Mouse (Mus musculus): Measurements from ENCODE around the gene Mapkbp1. TPM values are rescaled to one million over a fixed set of nuclear protein-coding genes. Genes with fewer than 3 reads are reported as not detected.

Gene Mapkbp1
- polyA plus RNA-seq, 1 experiment from 2014 or later: 3.8 TPM

DNA sequence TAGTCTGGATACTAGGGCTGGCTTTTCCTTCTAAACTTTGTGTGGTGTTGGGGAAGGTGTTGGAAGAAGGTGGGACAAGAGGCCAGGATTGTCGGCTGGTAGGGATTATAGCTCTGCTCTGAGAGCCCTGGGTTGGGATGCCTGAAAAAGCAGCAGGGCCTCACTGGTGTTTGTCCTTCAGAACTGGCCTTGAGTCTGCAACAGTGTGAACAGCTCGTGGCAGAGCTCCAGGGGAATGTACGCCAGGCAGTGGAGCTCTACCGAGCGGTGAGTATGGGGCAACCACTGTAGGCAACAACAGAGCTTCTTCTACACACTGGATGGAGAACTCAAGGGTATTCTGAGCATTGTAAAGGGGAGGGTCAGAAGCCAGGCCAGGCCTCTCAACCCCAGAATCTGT lies 51.8 kb downstream of the Mapkbp1 start:
- 89% methylated on average over 5 of the region's 5 CpGs for WGBS (ENCODE audit: missing documents)
- H3K79me2 ChIP-seq (ENCODE audit: inconsistent target): no peaks in the 10 kb centered on the region
- H3K36me3 ChIP-seq (ENCODE audit: inconsistent target): peaks cover 26% of the 10 kb centered on the region

DNA sequence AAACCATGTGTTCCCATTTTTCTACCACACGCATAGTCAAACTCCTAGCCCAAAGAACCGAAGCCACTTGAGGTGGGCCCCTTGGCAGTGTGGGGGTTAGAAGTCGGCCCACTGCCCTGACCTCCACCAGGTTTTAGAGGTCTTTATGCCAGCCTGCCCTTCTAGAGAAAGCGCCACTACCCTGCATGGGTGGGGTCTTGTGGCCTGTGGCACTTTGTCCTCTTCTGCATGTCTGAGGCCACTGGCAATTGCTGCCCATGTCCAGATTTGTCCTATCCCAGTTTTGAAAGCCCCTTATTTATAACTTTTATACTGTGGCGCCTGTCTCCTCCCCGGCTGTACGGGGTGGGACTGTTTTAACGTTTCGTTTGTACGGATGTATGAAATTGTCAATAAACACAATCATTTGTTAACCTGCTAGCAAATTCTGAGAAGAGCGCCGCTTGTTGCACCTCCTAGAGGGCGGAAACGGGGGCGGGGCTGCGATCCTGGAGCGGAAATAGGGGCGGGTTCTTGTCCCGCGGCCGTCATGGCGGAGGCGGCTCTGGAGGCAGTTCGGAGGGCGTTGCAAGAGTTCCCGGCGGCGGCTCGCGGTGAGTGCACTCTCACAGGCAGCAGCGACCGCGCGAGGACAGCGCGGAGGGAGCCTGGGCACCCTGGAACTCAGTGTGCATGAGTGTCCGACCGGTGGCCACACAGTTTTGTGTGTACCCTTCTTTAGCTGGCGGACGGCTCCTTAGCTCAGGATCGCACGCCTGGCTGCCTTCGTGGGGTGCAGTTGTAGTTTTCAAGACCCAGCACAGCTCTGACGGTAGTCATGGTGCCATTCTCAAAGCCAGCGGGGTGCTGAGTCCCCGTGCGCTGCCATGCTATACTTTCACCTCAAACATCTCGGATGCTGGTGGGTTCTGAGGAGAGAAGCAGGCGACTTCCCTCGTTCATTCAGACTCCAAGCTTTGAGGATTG lies 54.8 kb downstream of the Mapkbp1 start, which contains the start of the genes Jmjd7 and Gm28042:
TSS of gene Jmjd7 (plus strand) at position 500 of the 966 bp plus-strand sequence.
TSS of gene Gm28042 (plus strand) at position 510 of the 966 bp plus-strand sequence.
- Histone ChIP-seq H3K27ac (peak within 1 kb of the TSS; percentile 52), H3K79me2 (ENCODE audit: inconsistent target) (no peaks in the 10 kb centered on the region), H3K4me3 (ENCODE audit: inconsistent target) (peak within 1 kb of the TSS; percentile 70), H3K36me3 (ENCODE audit: inconsistent target) (peaks cover 10% of the 10 kb centered on the region; the same call in 1 of the 2 replicates)
- WGBS (ENCODE audit: missing documents): 7% methylated on average over 50 of the region's 50 CpGs

More for the DNA sequence above, 51.8 kb downstream of the Mapkbp1 start:
- Histone ChIP-seq H3K4me3 (ENCODE audit: inconsistent target) (no peak overlapping the region), H3K27ac (no peak overlapping the region)

DNA sequence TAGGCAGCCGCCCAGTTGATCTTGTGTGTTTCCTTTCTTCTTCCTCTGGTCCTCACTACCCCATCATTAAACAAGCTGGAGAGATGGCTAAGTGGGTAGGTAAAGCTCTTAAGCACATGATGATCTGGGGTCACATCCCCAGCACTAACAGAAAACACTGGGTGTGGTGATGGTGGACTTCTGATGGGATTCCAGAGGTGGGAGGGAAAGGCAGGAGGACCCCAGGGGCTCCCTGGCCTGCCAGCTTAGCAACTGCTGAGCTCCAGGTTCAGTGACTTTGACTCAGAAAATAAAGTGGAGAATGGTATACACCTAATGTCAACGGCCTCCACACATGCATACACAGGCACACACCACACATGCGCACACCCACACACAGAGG lies 55.4 kb downstream of the Mapkbp1 start:
- peak overlapping the region; percentile 70 for H3K4me3 ChIP-seq (ENCODE audit: inconsistent target)
- H3K79me2 ChIP-seq (ENCODE audit: inconsistent target): no peaks in the 10 kb centered on the region
- WGBS (ENCODE audit: missing documents): 59% methylated on average over 3 of the region's 3 CpGs
- peak overlapping the region; percentile 52 for H3K27ac ChIP-seq
- peaks cover 3% of the 10 kb centered on the region; the same call in 1 of the 2 replicates for H3K36me3 ChIP-seq (ENCODE audit: inconsistent target)

DNA sequence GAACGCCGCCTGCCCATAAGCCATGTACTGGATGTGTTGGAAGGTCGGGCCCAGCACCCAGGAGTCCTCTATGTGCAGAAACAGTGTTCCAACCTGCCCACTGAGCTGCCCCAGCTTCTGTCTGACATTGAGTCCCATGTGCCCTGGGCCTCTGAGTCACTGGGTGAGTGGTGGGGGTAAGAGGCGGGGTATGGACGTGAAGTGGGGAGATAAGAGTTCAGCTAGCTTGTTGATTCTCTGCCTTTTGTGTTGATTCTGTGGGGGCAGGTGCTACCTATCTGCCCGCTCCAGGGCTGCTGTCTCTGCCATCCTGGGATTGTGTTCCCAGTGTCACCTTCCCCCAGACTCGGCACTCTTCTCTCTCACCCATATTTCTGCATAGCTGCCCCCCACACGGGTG lies 57.9 kb downstream of the Mapkbp1 start:
- no peaks in the 10 kb centered on the region for H3K79me2 ChIP-seq (ENCODE audit: inconsistent target)
- no peak overlapping the region for H3K27ac ChIP-seq
- no peak overlapping the region for H3K4me3 ChIP-seq (ENCODE audit: inconsistent target)
- WGBS (ENCODE audit: missing documents): 89% methylated on average over 7 of the region's 8 CpGs
- no peaks in the 10 kb centered on the region for H3K36me3 ChIP-seq (ENCODE audit: inconsistent target)

DNA sequence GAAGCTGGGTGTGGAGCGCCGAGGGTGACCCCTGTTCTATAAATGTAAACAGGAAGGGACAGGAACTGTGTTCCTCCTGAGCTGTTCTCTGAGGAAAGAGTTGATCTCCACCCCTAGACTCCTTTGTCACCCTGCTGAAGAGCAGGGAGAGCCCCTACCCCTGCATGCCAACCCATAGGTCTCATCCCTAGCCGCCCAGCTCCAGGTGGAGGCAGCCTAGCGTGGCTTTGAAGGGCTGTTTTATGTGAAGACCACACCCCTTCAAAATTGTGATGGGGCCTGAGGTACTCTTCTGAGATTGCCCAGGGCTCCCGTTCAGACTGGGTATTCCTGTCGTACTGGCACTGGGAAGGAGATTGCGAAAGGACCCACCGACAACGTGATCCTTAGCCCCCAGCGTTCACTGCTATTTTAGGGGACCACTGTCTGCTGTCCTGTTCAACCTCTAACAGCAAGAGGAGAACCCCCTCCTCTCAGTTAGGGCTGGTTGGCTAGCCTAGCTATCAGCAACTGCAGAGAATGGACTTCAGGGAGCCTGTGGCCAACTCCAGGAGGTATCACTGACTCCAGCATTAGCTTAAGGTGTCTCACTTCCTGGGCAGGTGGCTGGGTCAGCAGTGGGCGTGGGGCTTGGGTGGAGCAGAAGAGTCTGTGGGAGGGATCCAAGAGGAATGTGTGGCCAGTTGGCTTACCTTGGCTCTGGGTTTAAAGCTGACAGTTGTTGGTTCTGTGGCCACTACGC lies 60.4 kb downstream of the Mapkbp1 start, which contains the start of gene Pla2g4b:
TSS of gene Pla2g4b (plus strand) at position 692 of the 742 bp plus-strand sequence.
- Histone ChIP-seq H3K4me3 (ENCODE audit: inconsistent target) (no peak within 1 kb of the TSS), H3K27ac (no peak within 1 kb of the TSS), H3K79me2 (ENCODE audit: inconsistent target) (no peaks in the 10 kb centered on the region), H3K36me3 (ENCODE audit: inconsistent target) (no peaks in the 10 kb centered on the region)
- 95% methylated on average over 12 of the region's 12 CpGs for WGBS (ENCODE audit: missing documents)

DNA sequence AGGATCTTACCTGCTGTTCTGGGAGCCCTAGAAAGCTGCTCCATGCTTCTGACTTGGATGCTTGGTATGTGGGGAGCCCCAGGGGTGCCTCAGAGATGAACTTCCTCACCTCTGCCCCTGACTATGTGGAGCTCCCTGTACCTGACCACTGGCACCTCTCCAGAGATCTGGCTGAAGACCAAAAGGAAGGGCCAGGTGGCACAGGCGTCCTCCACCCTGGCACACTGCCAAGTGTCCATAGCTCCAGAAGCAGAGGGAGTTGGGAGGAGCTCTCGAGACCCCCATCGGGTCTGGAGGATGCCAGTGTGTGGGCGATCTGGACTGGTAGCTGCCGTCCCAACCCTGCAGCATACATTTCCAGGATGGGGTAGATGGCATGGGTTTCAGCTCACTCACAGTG lies 61.2 kb downstream of the Mapkbp1 start:
- Histone ChIP-seq H3K4me3 (ENCODE audit: inconsistent target) (no peak overlapping the region), H3K27ac (no peak overlapping the region), H3K36me3 (ENCODE audit: inconsistent target) (no peaks in the 10 kb centered on the region), H3K79me2 (ENCODE audit: inconsistent target) (no peaks in the 10 kb centered on the region)
- WGBS (ENCODE audit: missing documents): 91% methylated on average over 5 of the region's 5 CpGs

DNA sequence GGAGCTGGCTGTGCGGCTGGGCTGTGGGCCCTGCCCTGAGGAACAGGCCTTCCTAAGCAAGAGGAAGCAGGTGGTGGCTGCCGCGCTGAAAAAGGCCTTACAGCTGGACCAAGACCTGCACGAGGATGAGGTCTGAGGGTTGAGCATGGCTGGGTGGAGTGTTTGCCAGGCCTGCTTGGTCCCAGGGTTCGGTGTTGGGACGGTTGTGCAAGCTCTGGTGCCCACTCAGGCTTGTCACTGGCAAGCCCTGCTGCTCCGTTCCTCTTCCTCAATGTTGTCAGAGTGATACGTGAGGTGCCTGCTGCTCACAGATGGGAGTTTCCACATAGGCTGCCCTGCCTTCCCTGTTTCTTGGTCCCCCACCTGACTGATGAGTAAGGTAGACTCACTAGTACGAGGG lies 65.2 kb downstream of the Mapkbp1 start:
- Histone ChIP-seq H3K4me3 (ENCODE audit: inconsistent target) (no peak overlapping the region), H3K27ac (no peak overlapping the region), H3K36me3 (ENCODE audit: inconsistent target) (no peaks in the 10 kb centered on the region), H3K79me2 (ENCODE audit: inconsistent target) (no peaks in the 10 kb centered on the region)
- 35% methylated on average over 9 of the region's 9 CpGs for WGBS (ENCODE audit: missing documents)

DNA sequence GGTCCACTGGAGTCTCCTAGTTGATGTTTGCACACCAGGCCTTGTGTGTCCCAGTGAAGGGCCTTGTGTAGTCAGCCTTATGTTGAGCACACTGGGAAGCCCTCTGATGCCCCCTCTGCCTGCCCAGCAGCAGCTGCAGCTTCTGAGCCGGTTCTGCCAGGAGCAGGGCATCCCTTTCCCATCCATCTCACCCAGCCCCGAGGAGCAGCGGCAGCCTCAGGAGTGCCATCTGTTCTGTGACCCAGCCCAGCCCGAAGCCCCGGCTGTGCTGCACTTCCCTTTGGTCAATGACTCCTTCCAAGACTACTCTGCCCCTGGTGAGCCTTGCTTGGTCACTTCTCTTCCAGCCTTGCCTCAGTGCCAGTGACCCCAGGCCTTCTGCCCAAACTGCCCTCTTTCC lies 68.5 kb downstream of the Mapkbp1 start:
- Histone ChIP-seq H3K4me3 (ENCODE audit: inconsistent target) (no peak overlapping the region), H3K36me3 (ENCODE audit: inconsistent target) (no peaks in the 10 kb centered on the region), H3K27ac (no peak overlapping the region), H3K79me2 (ENCODE audit: inconsistent target) (no peaks in the 10 kb centered on the region)
- 96% methylated on average over 5 of the region's 5 CpGs for WGBS (ENCODE audit: missing documents)

DNA sequence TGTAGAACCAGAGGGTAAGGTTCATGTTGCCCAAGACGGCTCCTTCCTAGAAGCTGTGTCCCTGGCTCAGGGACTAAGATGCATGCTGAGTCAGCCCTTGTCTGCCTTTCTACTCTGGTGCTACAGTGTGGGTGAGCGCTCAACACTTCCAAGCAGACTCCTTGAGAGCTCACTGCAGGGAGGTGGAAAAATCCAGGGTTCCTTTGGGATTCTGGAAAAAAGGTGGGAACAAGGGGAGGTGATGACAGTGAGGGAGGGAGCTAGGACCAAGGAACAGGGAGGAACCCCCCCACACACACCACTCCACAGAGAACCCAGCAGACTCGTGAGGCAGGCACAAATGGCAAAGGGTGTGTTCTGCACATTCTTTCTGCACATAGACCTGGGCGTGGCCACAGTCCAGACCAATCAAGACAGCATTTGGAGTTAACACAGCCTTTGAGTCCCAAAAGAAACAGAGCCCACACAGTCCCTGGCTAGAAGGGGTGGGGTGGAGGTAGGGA lies 71.7 kb downstream of the Mapkbp1 start:
- H3K79me2 ChIP-seq (ENCODE audit: inconsistent target): no peaks in the 10 kb centered on the region
- H3K4me3 ChIP-seq (ENCODE audit: inconsistent target): no peak overlapping the region
- no peak overlapping the region for H3K27ac ChIP-seq
- 73% methylated on average over 4 of the region's 4 CpGs for WGBS (ENCODE audit: missing documents)
- no peaks in the 10 kb centered on the region for H3K36me3 ChIP-seq (ENCODE audit: inconsistent target)

DNA sequence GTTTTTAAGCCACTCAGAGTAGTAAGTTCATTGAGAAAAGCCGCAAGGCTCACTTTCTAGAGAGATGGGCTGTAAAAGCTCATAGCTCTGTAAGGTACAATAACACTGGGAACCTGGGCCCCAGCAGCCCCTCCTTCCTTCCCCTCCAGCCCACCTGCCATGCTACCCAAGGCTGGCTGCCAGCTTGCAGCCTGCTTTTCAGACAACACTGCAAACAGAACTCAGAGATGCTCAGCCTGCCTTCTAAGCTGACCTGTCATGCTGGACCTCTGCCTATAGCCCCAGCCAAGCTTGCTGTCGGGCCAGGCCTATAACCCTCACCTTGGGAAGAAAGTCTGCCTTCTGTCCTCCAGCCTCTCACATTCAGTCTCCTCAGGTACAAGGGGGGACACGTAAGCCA lies 72.2 kb downstream of the Mapkbp1 start:
- Histone ChIP-seq H3K36me3 (ENCODE audit: inconsistent target) (no peaks in the 10 kb centered on the region), H3K4me3 (ENCODE audit: inconsistent target) (no peak overlapping the region), H3K79me2 (ENCODE audit: inconsistent target) (no peaks in the 10 kb centered on the region), H3K27ac (no peak overlapping the region)
- 95% methylated on average over 3 of the region's 3 CpGs for WGBS (ENCODE audit: missing documents)

DNA sequence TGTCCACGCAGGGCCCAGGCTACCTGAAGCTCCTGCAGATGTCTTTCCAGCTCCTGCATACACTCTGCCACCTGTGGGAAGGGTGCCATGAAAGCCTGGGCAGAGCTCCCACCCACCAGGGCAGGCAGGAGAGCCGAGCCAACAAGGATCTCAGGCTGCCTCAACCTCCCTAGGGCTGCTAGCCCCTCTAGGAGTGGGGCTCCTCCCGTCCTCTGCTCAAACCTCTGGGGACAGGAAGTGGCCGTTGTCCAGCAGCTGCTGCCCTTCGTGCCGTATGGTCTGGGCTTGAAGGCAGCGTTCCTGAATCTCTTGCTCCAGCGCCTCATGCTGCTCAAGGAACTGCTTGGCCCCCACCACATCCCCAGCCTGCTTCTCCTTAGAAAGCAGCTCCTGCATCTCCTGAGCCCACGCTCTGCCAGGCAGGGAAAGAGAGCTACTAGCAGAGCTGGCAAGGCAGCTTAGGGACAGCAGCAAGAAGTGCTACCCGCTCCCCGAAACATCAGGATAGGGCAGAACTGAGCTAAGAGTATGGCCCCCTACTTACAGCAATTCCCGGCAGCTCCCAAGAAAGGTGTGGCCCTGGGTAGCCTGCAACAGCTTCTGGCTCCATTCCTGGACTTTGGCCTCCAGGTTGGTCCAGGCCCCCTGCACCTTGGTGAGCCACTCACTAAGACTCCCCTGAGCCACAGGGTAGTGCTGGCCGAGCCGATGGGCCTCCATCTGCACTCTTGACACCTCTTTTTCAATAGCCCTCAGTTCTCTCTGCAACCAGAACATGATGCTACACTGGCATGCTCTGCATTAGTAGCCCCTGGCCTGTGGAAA lies 74.2 kb downstream of the Mapkbp1 start:
- WGBS (ENCODE audit: missing documents): 96% methylated on average over 14 of the region's 14 CpGs
- Histone ChIP-seq H3K4me3 (ENCODE audit: inconsistent target) (no peak overlapping the region), H3K27ac (no peak overlapping the region), H3K36me3 (ENCODE audit: inconsistent target) (no peaks in the 10 kb centered on the region), H3K79me2 (ENCODE audit: inconsistent target) (no peaks in the 10 kb centered on the region)

DNA sequence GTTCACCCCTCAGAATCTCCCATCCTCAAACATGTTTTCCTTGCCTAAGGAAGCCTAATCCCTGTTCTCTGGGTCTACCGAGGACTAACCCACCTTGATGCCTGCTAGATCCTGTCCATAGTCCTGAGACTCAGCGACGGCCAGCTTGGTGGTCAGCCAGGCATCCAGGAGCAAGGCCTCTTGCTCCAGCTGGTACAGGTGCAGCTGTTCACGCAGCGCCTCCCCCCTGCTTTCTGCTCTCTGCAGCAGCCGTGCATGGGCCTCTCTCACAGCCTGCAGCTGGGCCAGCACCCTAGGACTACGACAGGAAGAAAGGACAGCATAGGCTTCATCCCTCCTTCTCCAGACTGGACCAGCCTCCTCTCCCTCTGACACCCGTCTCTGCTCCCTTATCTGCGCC lies 75.7 kb downstream of the Mapkbp1 start:
- Histone ChIP-seq H3K79me2 (ENCODE audit: inconsistent target) (no peaks in the 10 kb centered on the region), H3K4me3 (ENCODE audit: inconsistent target) (no peak overlapping the region), H3K36me3 (ENCODE audit: inconsistent target) (no peaks in the 10 kb centered on the region), H3K27ac (no peak overlapping the region)
- 90% methylated on average over 9 of the region's 9 CpGs for WGBS (ENCODE audit: missing documents)

DNA sequence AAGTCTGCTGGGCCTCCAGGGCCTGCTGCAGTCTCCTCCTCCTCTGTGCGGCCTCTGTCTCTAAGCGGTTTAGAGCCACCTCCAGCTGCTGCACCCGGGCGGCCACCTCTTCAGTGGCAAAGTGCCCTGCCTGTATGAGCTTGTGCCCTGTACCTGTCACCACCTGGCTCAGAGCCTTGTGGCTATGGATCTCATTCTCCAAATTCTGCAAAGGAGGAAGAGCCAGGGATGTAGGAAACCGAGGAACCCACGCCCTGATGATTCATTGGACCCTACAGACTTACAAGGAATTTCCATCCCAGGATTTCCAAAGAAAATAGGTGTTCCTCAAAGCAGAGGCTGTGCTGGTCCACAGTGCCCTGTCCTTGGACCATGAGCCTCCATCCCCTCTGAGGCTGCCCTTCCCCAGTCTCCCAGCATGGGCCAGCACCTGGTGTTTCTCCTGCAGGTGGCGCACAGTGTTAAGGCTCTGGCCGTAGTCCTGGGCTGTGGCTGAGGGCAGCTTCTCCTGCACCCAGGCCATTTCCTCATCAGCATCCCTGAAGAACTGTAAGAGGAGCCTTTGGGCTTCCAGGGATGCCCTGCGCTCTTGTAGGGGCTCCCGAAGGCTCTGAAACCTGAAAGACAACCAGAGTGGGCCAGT lies 77.3 kb downstream of the Mapkbp1 start:
- 78% methylated on average over 10 of the region's 10 CpGs for WGBS (ENCODE audit: missing documents)
- H3K36me3 ChIP-seq (ENCODE audit: inconsistent target): no peaks in the 10 kb centered on the region

DNA sequence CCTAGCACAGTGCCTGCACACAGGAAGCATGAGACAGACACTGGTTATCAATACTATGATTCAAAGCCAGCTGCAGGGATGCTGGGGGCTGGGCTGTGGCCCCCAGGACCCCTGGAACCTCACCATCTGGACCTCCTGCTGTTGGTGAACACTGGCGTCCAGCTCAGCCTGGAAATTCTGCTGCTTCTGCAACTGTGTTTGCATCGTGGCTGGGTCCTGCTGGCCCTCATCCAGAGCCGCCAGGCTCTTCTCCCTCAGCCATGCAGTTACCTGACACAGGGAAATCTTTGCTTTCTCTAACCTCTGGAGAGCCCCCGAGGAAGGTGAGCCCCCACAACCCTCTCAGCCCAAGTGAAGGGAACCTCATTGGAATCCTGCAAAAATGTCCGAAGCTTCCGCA lies 78.9 kb downstream of the Mapkbp1 start:
- Histone ChIP-seq H3K27ac (no peak overlapping the region), H3K4me3 (ENCODE audit: inconsistent target) (no peak overlapping the region), H3K36me3 (ENCODE audit: inconsistent target) (no peaks in the 10 kb centered on the region), H3K79me2 (ENCODE audit: inconsistent target) (no peaks in the 10 kb centered on the region)
- 61% methylated on average over 6 of the region's 6 CpGs for whole genome bisulfite sequencing (ENCODE audit: missing documents)

More for the DNA sequence above, 77.3 kb downstream of the Mapkbp1 start:
- Histone ChIP-seq H3K79me2 (ENCODE audit: inconsistent target) (no peaks in the 10 kb centered on the region), H3K27ac (no peak overlapping the region), H3K4me3 (ENCODE audit: inconsistent target) (no peak overlapping the region)
